Mouse (Mus musculus): ENCODE data around the gene G430095P16Rik. TPM values are rescaled to one million over a fixed set of nuclear protein-coding genes. Genes with fewer than 3 reads are reported as not detected.
A peak's percentile ranks its signal among the peaks of the same experiment; 100 is the strongest.

G430095P16Rik gene
- total and polyA plus RNA-seq, 2 experiments from 2014 or later: 0.56 TPM; not detected in 1

DNA sequence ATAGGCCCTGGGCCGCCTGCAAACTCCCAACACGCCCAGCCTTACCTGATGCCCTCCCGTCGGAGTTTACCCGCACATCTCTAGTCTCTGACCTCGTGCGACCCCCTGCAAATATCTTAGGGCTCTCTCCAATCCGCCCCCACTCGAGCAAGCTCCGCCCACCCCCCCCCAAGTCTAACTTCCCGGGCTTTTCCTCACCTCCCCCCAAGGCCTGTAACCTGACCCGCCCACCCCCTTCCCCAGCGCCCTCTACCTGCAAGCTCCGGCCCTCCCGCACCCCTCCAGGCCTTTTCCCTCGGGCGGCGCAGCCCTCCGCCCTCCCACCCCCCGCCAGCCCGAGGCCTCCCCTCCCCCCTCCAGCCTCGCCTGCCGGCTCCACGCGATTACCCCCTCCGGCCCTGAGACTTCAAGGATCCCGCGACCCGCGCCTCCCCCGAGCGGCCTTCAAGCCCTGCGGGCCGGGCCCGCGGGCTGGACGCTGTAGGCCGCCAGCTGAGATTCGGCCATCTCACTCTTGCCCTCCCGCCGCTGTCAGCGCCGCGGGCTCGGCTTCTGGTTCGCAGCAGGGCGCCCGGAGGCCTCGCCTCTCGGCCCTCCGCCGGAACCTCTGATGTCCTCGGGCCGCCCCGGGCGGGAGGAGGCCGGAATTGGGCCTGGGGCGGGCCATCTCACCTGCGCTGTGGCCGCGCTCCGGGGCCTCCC is 35.7 kb upstream of the G430095P16Rik start:
- no peaks in the 10 kb centered on the region for H3K9me3 ChIP-seq (ENCODE audit: low read length)
- H3K27me3 ChIP-seq (ENCODE audit: insufficient read depth, low read length): no peaks in the 10 kb centered on the region
- no peak for TF ChIP-seq CTCF (IDR thresholded peaks at IDR 0.05; ENCODE audit: low read depth)
- peaks cover 19% of the 10 kb centered on the region for H3K4me1 ChIP-seq (ENCODE audit: insufficient read depth)
- H3K27ac ChIP-seq (ENCODE audit: low read depth, low read length): peak overlapping the region; percentile 80
- peak overlapping the region; percentile 89 for H3K9ac ChIP-seq
- H3K36me3 ChIP-seq (ENCODE audit: insufficient read depth): peaks cover 5% of the 10 kb centered on the region; the same call in 1 of the 2 replicates
- WGBS: 2% methylated on average over 62 of the region's 62 CpGs
- ATAC-seq (peak; percentile 19), DNase-seq (peak; percentile 34)
- H3K4me3 ChIP-seq (ENCODE audit: low read depth, low read length): peak overlapping the region; percentile 99
- peak overlapping the region; percentile 75 for H3K4me2 ChIP-seq (ENCODE audit: low read depth)

DNA sequence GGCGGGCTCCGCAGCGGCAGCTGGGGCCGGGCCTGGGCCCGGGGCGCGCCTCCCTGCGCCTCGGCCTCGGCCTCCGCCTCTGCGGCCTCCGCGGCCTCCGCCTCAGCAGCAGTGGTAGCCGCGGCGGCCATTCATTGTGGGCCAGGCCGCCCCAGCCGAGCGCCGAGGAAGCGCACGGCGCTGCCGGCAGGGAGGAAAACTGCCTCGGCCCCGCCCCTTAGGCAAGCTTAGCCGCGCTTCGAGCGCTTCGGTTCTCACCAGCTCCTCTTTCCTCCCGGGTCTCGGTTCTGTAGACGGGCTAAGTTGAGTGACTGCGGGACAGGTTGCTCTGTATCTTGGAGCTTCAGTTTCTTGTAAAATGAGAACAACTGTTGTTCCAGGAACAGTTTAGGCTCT is 35.1 kb upstream of the G430095P16Rik start, which contains the start of gene Nacc1:
Gene Nacc1, minus strand, starts transcription at position 158 of the 396 bp plus-strand sequence.
- peak within 1 kb of the TSS; percentile 89 for H3K9ac ChIP-seq
- peak within 1 kb of the TSS; percentile 80 for H3K27ac ChIP-seq (ENCODE audit: low read depth, low read length)
- H3K4me1 ChIP-seq (ENCODE audit: insufficient read depth): peaks cover 19% of the 10 kb centered on the region
- peak within 1 kb of the TSS; percentile 79 for H3K4me2 ChIP-seq (ENCODE audit: low read depth)
- H3K36me3 ChIP-seq (ENCODE audit: insufficient read depth): peaks cover 6% of the 10 kb centered on the region; the same call in 1 of the 2 replicates
- peak within 1 kb of the TSS; percentile 99 for H3K4me3 ChIP-seq (ENCODE audit: low read depth, low read length)
- WGBS: under 1% methylated on average over 35 of the region's 37 CpGs
- DNase-seq: peak; percentile 91
- H3K27me3 ChIP-seq (ENCODE audit: insufficient read depth, low read length): no peaks in the 10 kb centered on the region
- H3K9me3 ChIP-seq (ENCODE audit: low read length): no peaks in the 10 kb centered on the region
- peak; percentile 92 for ATAC-seq
- TF ChIP-seq CTCF (IDR thresholded peaks at IDR 0.05; ENCODE audit: low read depth): peak; percentile 29; the same call in 1 of the 2 replicates

DNA sequence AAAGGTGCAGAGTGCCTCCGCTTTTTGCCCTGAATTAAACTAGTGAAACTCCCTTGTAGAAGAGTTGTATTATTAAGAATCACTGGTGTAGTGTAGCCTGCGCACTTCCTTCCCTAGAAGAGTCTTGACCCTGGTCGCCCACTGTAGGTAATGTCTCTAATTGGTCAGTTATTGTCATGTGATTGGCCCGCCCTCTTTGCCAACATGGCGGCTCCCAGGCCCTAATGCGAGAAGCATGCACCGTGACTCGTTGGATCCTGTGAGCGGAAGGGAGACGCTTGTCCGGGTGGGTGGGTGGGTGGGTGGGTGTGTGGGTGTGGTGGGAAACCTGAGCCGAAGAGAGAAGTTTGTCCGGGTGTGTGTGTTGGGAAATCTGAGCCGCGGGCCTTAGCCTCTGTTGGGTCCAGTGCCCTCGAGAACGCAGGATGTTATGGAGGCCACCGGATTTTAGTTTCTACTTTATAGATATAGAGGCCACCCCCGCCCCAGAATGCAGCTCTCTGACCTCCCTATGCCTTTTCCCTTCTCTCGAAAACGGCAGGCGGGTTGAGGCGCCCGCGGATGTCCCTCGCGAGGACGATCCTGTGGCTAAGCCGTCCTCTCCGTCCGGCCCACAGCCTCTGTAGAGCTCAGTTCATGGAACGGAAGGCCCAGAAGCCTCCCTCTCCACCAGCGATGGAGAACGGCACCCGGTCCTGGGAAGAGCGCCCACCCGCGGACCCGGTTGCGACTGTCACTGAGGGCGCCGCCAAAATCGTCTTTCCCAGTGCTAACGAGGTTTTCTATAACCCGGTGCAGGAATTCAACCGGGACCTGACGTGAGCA is 33.5 kb upstream of the G430095P16Rik start:
- WGBS: 2% methylated on average over 47 of the region's 47 CpGs

DNA sequence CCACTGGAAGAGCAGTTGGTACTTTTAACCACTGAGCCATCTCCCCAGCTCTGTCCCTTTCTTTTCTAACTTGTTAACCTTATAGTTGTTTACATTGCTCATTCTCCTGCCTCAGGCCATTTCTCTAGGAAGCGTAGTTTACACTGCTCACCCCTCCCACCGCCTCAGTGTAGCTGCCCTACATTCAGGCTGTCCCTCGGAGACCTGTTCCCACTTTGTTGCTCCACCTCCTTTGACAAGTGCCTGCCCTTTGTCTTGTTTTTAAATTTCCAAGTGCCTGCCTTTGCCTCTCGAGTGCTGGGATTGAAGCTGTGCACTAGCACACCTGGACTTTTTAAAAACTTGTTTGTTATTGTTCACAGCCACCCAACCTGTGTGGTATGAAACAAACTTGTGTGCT is 29.5 kb upstream of the G430095P16Rik start:
- H3K4me2 ChIP-seq (ENCODE audit: low read depth): no peak overlapping the region
- H3K9me3 ChIP-seq (ENCODE audit: low read length): no peaks in the 10 kb centered on the region
- TF ChIP-seq CTCF (IDR thresholded peaks at IDR 0.05; ENCODE audit: low read depth): no peak
- no peak for ATAC-seq
- no peak overlapping the region for H3K27ac ChIP-seq (ENCODE audit: low read depth, low read length)
- no peak overlapping the region for H3K9ac ChIP-seq
- no peak overlapping the region for H3K4me3 ChIP-seq (ENCODE audit: low read depth, low read length)
- no peak for DNase-seq
- H3K4me1 ChIP-seq (ENCODE audit: insufficient read depth): peaks cover 10% of the 10 kb centered on the region
- H3K36me3 ChIP-seq (ENCODE audit: insufficient read depth): peaks cover 35% of the 10 kb centered on the region
- no peaks in the 10 kb centered on the region for H3K27me3 ChIP-seq (ENCODE audit: insufficient read depth, low read length)
- 73% methylated on average over 4 of the region's 4 CpGs for WGBS

More for the DNA sequence above, 33.5 kb upstream of the G430095P16Rik start:
- Histone ChIP-seq H3K9me3 (ENCODE audit: low read length) (no peaks in the 10 kb centered on the region), H3K36me3 (ENCODE audit: insufficient read depth) (0 out of 2 replicates have a peak, but pooled peaks cover 5% of the 10 kb centered on the region), H3K27ac (ENCODE audit: low read depth, low read length) (peak overlapping the region; percentile 66; the same call in 1 of the 2 replicates), H3K4me1 (ENCODE audit: insufficient read depth) (peaks cover 19% of the 10 kb centered on the region), H3K27me3 (ENCODE audit: insufficient read depth, low read length) (no peaks in the 10 kb centered on the region), H3K4me3 (ENCODE audit: low read depth, low read length) (peak overlapping the region; percentile 78), H3K9ac (peak overlapping the region; percentile 68), H3K4me2 (ENCODE audit: low read depth) (peak overlapping the region; percentile 79)
- TF ChIP-seq CTCF (IDR thresholded peaks at IDR 0.05; ENCODE audit: low read depth): peak; percentile 40
- DNase-seq (peak; percentile 93), ATAC-seq (peak; percentile 93)

DNA sequence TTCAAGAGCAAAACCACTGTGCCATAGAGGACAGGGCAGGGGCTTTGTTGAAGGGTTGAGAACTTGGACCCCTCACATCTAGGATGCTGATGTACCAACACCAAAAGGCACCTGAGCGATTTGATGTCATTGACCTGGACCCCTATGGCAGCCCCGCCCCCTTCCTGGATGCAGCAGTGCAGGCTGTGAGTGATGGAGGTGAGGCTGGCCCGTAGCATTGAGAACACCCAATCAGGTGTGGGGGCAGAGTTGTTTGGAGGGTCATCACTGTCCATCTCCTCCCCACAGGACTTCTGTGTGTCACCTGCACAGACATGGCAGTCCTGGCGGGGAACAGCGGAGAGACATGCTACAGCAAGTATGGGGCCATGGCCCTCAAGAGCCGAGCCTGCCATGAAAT is 27.7 kb upstream of the G430095P16Rik start:
- 89% methylated on average over 6 of the region's 6 CpGs for whole genome bisulfite sequencing
- peaks cover 41% of the 10 kb centered on the region for H3K36me3 ChIP-seq (ENCODE audit: insufficient read depth)
- H3K27ac ChIP-seq (ENCODE audit: low read depth, low read length): no peak overlapping the region
- H3K27me3 ChIP-seq (ENCODE audit: insufficient read depth, low read length): no peaks in the 10 kb centered on the region
- no peaks in the 10 kb centered on the region for H3K9me3 ChIP-seq (ENCODE audit: low read length)
- H3K4me3 ChIP-seq (ENCODE audit: low read depth, low read length): no peak overlapping the region
- H3K4me2 ChIP-seq (ENCODE audit: low read depth): no peak overlapping the region
- ATAC-seq (no peak), DNase-seq (no peak)
- no peak for TF ChIP-seq CTCF (IDR thresholded peaks at IDR 0.05; ENCODE audit: low read depth)
- H3K4me1 ChIP-seq (ENCODE audit: insufficient read depth): no peaks in the 10 kb centered on the region
- H3K9ac ChIP-seq: no peak overlapping the region

- no peaks in the 10 kb centered on the region for H3K27me3 ChIP-seq (ENCODE audit: insufficient read depth, low read length)
- H3K36me3 ChIP-seq (ENCODE audit: insufficient read depth): peaks cover 39% of the 10 kb centered on the region
- no peak overlapping the region; the same call in 1 of the 2 replicates for H3K27ac ChIP-seq (ENCODE audit: low read depth, low read length)
- H3K4me1 ChIP-seq (ENCODE audit: insufficient read depth): no peaks in the 10 kb centered on the region
- no peak overlapping the region for H3K9ac ChIP-seq
- ATAC-seq (peak; percentile 47; the same call in 1 of the 2 replicates), DNase-seq (peak; percentile 68)
- no peak overlapping the region for H3K4me3 ChIP-seq (ENCODE audit: low read depth, low read length)
- H3K4me2 ChIP-seq (ENCODE audit: low read depth): no peak overlapping the region
- 81% methylated on average over 14 of the region's 14 CpGs for WGBS
- H3K9me3 ChIP-seq (ENCODE audit: low read length): no peaks in the 10 kb centered on the region
- peak; percentile 80 for TF ChIP-seq CTCF (IDR thresholded peaks at IDR 0.05; ENCODE audit: low read depth)
Observed at GRCm38 (mm10) chr8:84697166-84698130, 25.4 kb upstream of the G430095P16Rik start.
